Mouse (Mus musculus): ENCODE results near the gene Gm13691.

DNA sequence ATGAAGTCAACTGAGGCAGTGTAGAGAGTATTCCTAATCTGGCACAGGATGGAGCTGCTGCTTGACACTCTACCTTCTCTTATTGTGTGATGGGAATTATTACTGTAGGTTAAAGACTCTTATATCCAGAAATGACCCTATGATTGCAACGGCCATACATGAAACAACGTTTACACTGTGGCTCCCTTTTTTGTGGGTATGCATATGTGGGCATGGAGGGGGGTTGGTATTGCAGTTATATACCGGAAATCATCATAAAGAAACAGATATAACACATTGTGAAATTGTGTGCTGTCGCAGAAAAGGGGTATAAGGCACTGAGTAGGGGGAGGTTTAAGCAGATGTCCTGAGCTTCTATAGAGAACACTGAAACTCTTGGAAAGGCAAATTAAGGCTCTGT lies 45.6 kb downstream of the Gm13691 start:
- TF ChIP-seq CTCF (IDR thresholded peaks at IDR 0.05; ENCODE audit: low read depth) (no peak), EP300 (IDR thresholded peaks at IDR 0.05; ENCODE audit: low read depth) (no peak)

Data from liver, embryonic 14.5 days (tissue).